Mouse (Mus musculus): ENCODE data around the gene Arl6. TPM values are rescaled to one million over a fixed set of nuclear protein-coding genes. Genes with fewer than 3 reads are reported as not detected.
A peak's percentile ranks its signal among the peaks of the same experiment; 100 is the strongest.

Gene Arl6
- 10 to 100 TPM; 27.4 to 30.1 TPM for total RNA-seq (2021)
- long read RNA-seq, experiment 1, transcript Arl6-201 (8 exons, 1,696 nt): major isoform, 23 of 23 reads
- long read RNA-seq, experiment 1, partial matches to known transcripts: 0 of 23 reads
- long read RNA-seq, experiment 1, other reads (novel, unspliced or antisense): 0 of 23 reads
- long read RNA-seq, experiment 2, transcript Arl6-201 (8 exons, 1,696 nt): major isoform, 36 of 40 reads
- long read RNA-seq, experiment 2, partial matches to known transcripts: 1 of 40 reads
- long read RNA-seq, experiment 2, other reads (novel, unspliced or antisense): 3 of 40 reads

GRCm38 (mm10) chr16:59639102-59639691 is at the start of gene Arl6:
Arl6 (minus strand) TSS chr16:59639391.
- Histone ChIP-seq H3K4me3 (peak within 1 kb of the TSS; percentile 79), H3K27ac (peak within 1 kb of the TSS; percentile 99)
- 0 out of 2 replicates have a peak, but pooled peaks have one; percentile 13 for TF ChIP-seq CTCF (conservative IDR thresholded peaks at IDR 0.05)
- DNase-seq (ENCODE audit: low spot score in 2 of 2): peak; percentile 94 to 95

GRCm38 (mm10) chr16:59685135-59685534 is 45.9 kb upstream of the Arl6 start:
- H3K27ac ChIP-seq: peak overlapping the region; percentile 75; the same call in 1 of the 2 replicates
- no peak for TF ChIP-seq CTCF (conservative IDR thresholded peaks at IDR 0.05)
- H3K4me3 ChIP-seq: no peak overlapping the region
- no peak for DNase-seq (ENCODE audit: low spot score in 2 of 2)

GRCm38 (mm10) chr16:59683434-59683833 is 44.2 kb upstream of the Arl6 start:
- Histone ChIP-seq H3K4me3 (no peak overlapping the region), H3K27ac (peak overlapping the region; percentile 75)
- TF ChIP-seq CTCF (conservative IDR thresholded peaks at IDR 0.05): peak; percentile 99
- peak; percentile 84 to 86 for DNase-seq (ENCODE audit: low spot score in 2 of 2)

- no peak overlapping the region for H3K4me3 ChIP-seq
- no peak for DNase-seq (ENCODE audit: low spot score in 2 of 2)
- no peak for TF ChIP-seq CTCF (conservative IDR thresholded peaks at IDR 0.05)
- H3K27ac ChIP-seq: no peak overlapping the region
Measured at GRCm38 (mm10) chr16:59682216-59682891, 43.2 kb upstream of the Arl6 start.

- Histone ChIP-seq H3K4me3 (no peak overlapping the region), H3K27ac (no peak overlapping the region)
- TF ChIP-seq CTCF (conservative IDR thresholded peaks at IDR 0.05): peak; percentile 65
- DNase-seq (ENCODE audit: low spot score in 2 of 2): no peak
Measured at GRCm38 (mm10) chr16:59666938-59667337, 27.7 kb upstream of the Arl6 start.

- DNase-seq (ENCODE audit: low spot score in 2 of 2): no peak
- Histone ChIP-seq H3K27ac (no peak overlapping the region), H3K4me3 (no peak overlapping the region)
- no peak for TF ChIP-seq CTCF (conservative IDR thresholded peaks at IDR 0.05)
Measured at GRCm38 (mm10) chr16:59643766-59644165, 4.6 kb upstream of the Arl6 start.

- no peak for DNase-seq (ENCODE audit: low spot score in 2 of 2)
- no peak for TF ChIP-seq CTCF (conservative IDR thresholded peaks at IDR 0.05)
- H3K27ac ChIP-seq: peak overlapping the region; percentile 99
- H3K4me3 ChIP-seq: peak overlapping the region; percentile 79
Measured at GRCm38 (mm10) chr16:59639985-59640384, 794 bp upstream of the Arl6 start.

- Histone ChIP-seq H3K27ac (no peak overlapping the region), H3K4me3 (no peak overlapping the region)
- no peak for TF ChIP-seq CTCF (conservative IDR thresholded peaks at IDR 0.05)
- DNase-seq (ENCODE audit: low spot score in 2 of 2): no peak
Measured at GRCm38 (mm10) chr16:59634598-59634997, 4.6 kb downstream of the Arl6 start.

- Histone ChIP-seq H3K4me3 (no peak overlapping the region), H3K27ac (no peak overlapping the region)
- no peak for DNase-seq (ENCODE audit: low spot score in 2 of 2)
- no peak for TF ChIP-seq CTCF (conservative IDR thresholded peaks at IDR 0.05)
Measured at GRCm38 (mm10) chr16:59621554-59621953, 17.6 kb downstream of the Arl6 start.

- DNase-seq (ENCODE audit: low spot score in 2 of 2): peak; percentile 39 to 41
- Histone ChIP-seq H3K4me3 (no peak overlapping the region), H3K27ac (no peak overlapping the region)
- peak; percentile 91 for TF ChIP-seq CTCF (conservative IDR thresholded peaks at IDR 0.05)
Measured at GRCm38 (mm10) chr16:59617167-59617566, 22.0 kb downstream of the Arl6 start.

GRCm38 (mm10) chr16:59615675-59616074 is 23.5 kb downstream of the Arl6 start:
- DNase-seq (ENCODE audit: low spot score in 2 of 2): no peak
- no peak overlapping the region for H3K27ac ChIP-seq
- TF ChIP-seq CTCF (conservative IDR thresholded peaks at IDR 0.05): no peak
- no peak overlapping the region for H3K4me3 ChIP-seq

- no peak overlapping the region for H3K4me3 ChIP-seq
- no peak overlapping the region for H3K27ac ChIP-seq
- DNase-seq (ENCODE audit: low spot score in 2 of 2): no peak
- no peak for TF ChIP-seq CTCF (conservative IDR thresholded peaks at IDR 0.05)
Measured at GRCm38 (mm10) chr16:59610750-59611149, 28.4 kb downstream of the Arl6 start.

- H3K4me3 ChIP-seq: peak overlapping the region; percentile 40
- DNase-seq (ENCODE audit: low spot score in 2 of 2): no peak
Measured at GRCm38 (mm10) chr16:59604078-59604781, 35.0 kb downstream of the Arl6 start.

More at GRCm38 (mm10) chr16:59604078-59604781, 35.0 kb downstream of the Arl6 start:
- TF ChIP-seq CTCF (conservative IDR thresholded peaks at IDR 0.05): no peak
- no peak overlapping the region for H3K27ac ChIP-seq

Data from layer of hippocampus, adult 2 months (tissue).